Mouse (Mus musculus) cortical plate, adult 2 months (tissue): Measurements from ENCODE around the gene Slc38a3.

Experiments used
- CTCF ChIP-seq: fragments of 200-500 bp; IDR thresholded peaks from 2 replicates; pipeline ENCODE4 v1.5.1; 2011; ENCODE audit warnings: mild to moderate bottlenecking, control low read depth, low read length; ENCODE audit not compliant: insufficient read depth; ENCODE audit errors: extremely low read depth
- POLR2A ChIP-seq: fragments of 200-500 bp; IDR thresholded peaks from 2 replicates; pipeline ENCODE4 v1.6.1; 2011; ENCODE audit warnings: mild to moderate bottlenecking, low read length, control low read depth; ENCODE audit not compliant: insufficient read depth; ENCODE audit errors: extremely low read depth

DNA sequence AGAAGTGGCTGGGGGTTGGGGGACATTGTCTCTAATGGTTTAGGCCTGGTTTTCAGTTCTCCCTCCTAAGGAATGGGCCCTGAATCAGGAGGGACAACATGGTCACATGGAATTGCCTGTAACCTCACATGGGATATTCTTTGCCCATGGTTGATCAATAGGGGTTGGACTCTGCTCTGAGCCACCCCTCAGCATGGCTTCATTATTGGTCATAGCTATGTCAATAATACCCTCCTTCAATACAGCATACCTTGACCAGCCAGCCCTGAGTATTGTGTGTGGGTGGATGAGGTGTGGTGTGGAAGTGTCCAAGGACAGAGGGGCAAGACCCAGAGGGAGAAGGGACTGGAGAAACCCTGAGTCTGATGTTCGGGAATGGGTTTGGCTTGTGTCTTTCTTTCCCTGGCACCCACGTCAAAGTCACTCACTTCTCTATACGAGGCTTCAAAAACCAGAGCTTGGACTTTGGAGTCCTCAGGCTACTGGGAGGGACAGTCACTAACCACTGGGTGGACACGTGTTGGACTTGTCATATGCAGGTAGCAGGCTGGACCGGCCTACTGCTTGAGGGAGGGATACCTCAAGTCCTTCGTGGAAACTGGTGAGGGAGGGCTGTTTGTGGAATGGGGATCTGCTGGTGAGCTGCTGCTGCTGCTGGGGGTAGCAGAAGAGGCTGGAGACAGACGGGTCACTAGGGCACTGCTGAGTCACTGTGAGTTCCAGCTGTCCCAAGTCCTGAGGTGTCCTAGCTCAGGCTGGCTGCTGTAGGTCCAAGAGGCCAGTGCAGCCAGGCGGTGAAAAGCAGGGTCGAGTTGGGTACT, 5.5 kb upstream of the Slc38a3 start:
- TF ChIP-seq POLR2A, result no peak
- no peak for TF ChIP-seq CTCF
